ENCODE assay signal across 8 mouse cellular contexts in genomic region chr8:126944781-126945691, GRCm38 (mm10). TPM values are rescaled to one million over a fixed set of nuclear protein-coding genes. Genes with fewer than 3 reads are reported as not detected.
DNase-seq lines count a peak whose midpoint lies in the region; ATAC-seq and TF ChIP-seq lines count a peak whose summit lies in the region.

No protein-coding gene starts in this region.

- no peak; the same call in 1 of the 2 replicates for ATAC-seq in forebrain, embryonic 14.5 days
- ATAC-seq in intestine, postnatal 0 days, result peak; percentile 66

- H3K27me3 ChIP-seq in forebrain, embryonic 14.5 days (replicated peaks; ENCODE audit: control insufficient read depth, insufficient read depth, low read length), result no peaks in the 10 kb centered on the region
- no peaks in the 10 kb centered on the region for H3K27me3 ChIP-seq in intestine, postnatal 0 days (replicated peaks; ENCODE audit: control insufficient read depth, insufficient read depth, low read length)

- peaks cover 10% of the 10 kb centered on the region for H3K36me3 ChIP-seq in forebrain, embryonic 14.5 days (ENCODE audit: control insufficient read depth, insufficient read depth, low read length)
- H3K36me3 ChIP-seq in intestine, postnatal 0 days (ENCODE audit: control insufficient read depth, insufficient read depth), result peaks cover 17% of the 10 kb centered on the region

- H3K9me3 ChIP-seq in forebrain, embryonic 14.5 days (replicated peaks; ENCODE audit: control insufficient read depth, low read length), result no peaks in the 10 kb centered on the region
- no peaks in the 10 kb centered on the region for H3K9me3 ChIP-seq in intestine, postnatal 0 days (ENCODE audit: control insufficient read depth)

- H3K4me3 ChIP-seq in forebrain, embryonic 14.5 days (ENCODE audit: low read depth, low read length), result peak overlapping the region; percentile 79
- H3K4me3 ChIP-seq in intestine, postnatal 0 days (ENCODE audit: low read depth, low read length), result peak overlapping the region; percentile 78

- H3K27ac ChIP-seq in forebrain, embryonic 14.5 days (ENCODE audit: low read depth, low read length), result peak overlapping the region; percentile 71
- H3K27ac ChIP-seq in intestine, postnatal 0 days (ENCODE audit: low read depth, low read length), result peak overlapping the region; percentile 96

- WGBS in forebrain, embryonic 14.5 days, result under 1% methylated on average over 46 of the region's 46 CpGs
- under 1% methylated on average over 45 of the region's 46 CpGs for WGBS in intestine, postnatal 0 days

- peaks cover 6% of the 10 kb centered on the region; the same call in 1 of the 2 replicates for H3K4me1 ChIP-seq in forebrain, embryonic 14.5 days (ENCODE audit: control insufficient read depth, insufficient read depth, low read length)
- no peaks in the 10 kb centered on the region for H3K4me1 ChIP-seq in intestine, postnatal 0 days (replicated peaks; ENCODE audit: control insufficient read depth, insufficient read depth, low read length)

- H3K4me2 ChIP-seq in forebrain, embryonic 14.5 days (ENCODE audit: low read length), result peak overlapping the region; percentile 86
- H3K4me2 ChIP-seq in intestine, postnatal 0 days (replicated peaks; ENCODE audit: low read depth), result peak overlapping the region; percentile 79

- DNase-seq in urinary bladder, postnatal 25 days (ENCODE audit: low spot score), result peak; percentile 23
- DNase-seq in urinary bladder, postnatal 14 days (ENCODE audit: low spot score), result no peak
- DNase-seq in cerebellum, adult 11-12 months, result peak; percentile 56
- DNase-seq in forebrain, embryonic 14.5 days (ENCODE audit: low spot score), result peak; percentile 46
- peak; percentile 38 for DNase-seq in liver
- DNase-seq in neural tube, embryonic 10.5 days (ENCODE audit: extremely low spot score, low spot score), result peak; percentile 67
- peak; percentile 73 for DNase-seq in testis, postnatal 14 days (ENCODE audit: low spot score)

- TF ChIP-seq CTCF in intestine, postnatal 0 days (IDR thresholded peaks at IDR 0.05; ENCODE audit: low read depth), result no peak

- H3K9ac ChIP-seq in forebrain, embryonic 14.5 days (ENCODE audit: low read length), result peak overlapping the region; percentile 84
- peak overlapping the region; percentile 92 for H3K9ac ChIP-seq in intestine, postnatal 0 days (ENCODE audit: low read depth, low read length)

RNA-seq across cellular contexts. Expression of gene Tomm20, which starts 0.6 kb away (rescaled TPM):
- polyA plus RNA-seq in forebrain, embryonic 14.5 days (2014; fragmentation: Nextera tagmentation; extraction: Ambion mirVana), result 218 and 229 TPM in 2 replicates
- polyA plus RNA-seq in intestine, postnatal 0 days (2015; fragmentation: Nextera tagmentation; extraction: Ambion mirVana), result 278 and 296 TPM in 2 replicates

RNA-seq across cellular contexts. Expression of gene Rbm34, which starts 25.8 kb away (rescaled TPM):
- polyA plus RNA-seq in forebrain, embryonic 14.5 days (2014; fragmentation: Nextera tagmentation; extraction: Ambion mirVana), result 19.7 and 22.1 TPM in 2 replicates
- polyA plus RNA-seq in intestine, postnatal 0 days (2015; fragmentation: Nextera tagmentation; extraction: Ambion mirVana), result 25.3 and 29.1 TPM in 2 replicates
